In the genomic region with DNA sequence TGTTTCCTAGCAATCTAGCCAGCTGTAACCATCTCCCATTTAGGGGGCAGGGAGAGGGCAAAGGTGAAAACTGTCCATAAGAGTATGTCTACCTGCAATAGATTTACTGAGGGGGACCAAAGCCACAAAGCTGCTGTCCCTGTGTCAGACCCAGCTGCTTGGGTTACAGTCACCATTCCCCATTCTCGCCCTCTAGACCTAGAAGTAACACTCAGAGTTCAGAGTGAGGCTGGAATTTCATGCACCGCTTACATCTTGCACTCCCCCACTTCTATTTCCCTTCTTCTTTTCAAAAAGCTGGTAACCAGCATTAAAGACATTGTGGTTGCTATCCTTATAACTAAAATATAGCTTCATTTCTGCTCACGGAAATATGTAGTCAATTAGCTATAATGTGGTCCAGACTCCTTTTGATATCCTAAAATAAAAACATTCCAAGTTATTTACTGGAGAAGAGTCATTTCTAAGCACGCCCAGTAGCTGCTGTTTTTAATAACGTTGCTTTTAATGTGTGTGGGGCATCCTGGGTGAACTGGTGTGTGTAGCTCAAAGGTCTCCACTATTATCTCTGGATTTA, we compare ENCODE assay signal across 13 mouse cellular contexts.
"Had no signal": no experiment of that assay in that cellular context is flagged by ENCODE, and none has a peak within 500 bp of the region (broad histone marks: within the 10 kb centered on the region; RNA-seq: fewer than 3 reads in every experiment).

No protein-coding gene starts in this region.

- H3K4me1 ChIP-seq: limb, embryonic 13.5 days; liver, embryonic 12.5 days; midbrain, embryonic 10.5 days had no signal

- ATAC-seq: liver, embryonic 12.5 days had no signal

- H3K9me3 ChIP-seq: liver, embryonic 12.5 days had no signal

- H3K36me3 ChIP-seq: limb, embryonic 13.5 days; liver, embryonic 12.5 days; midbrain, embryonic 10.5 days had no signal

- H3K27ac ChIP-seq: limb, embryonic 13.5 days; liver, embryonic 12.5 days; midbrain, embryonic 10.5 days had no signal

- DNase-seq: kidney, adult 8-10 months; kidney, postnatal 25 days; layer of hippocampus, adult 9-11 months; lung, embryonic 14.5 days; lung, postnatal 10 days; lung, postnatal 4 days; midbrain, embryonic 14.5 days; thymus, adult 18-20 months; thymus, postnatal 14 days had no signal

- H3K27me3 ChIP-seq: limb, embryonic 13.5 days; liver, embryonic 12.5 days had no signal

- H3K4me2 ChIP-seq: limb, embryonic 13.5 days; liver, embryonic 12.5 days; lung, embryonic 14.5 days had no signal

- H3K4me3 ChIP-seq: limb, embryonic 13.5 days; liver, embryonic 12.5 days; midbrain, embryonic 10.5 days; myocyte had no signal

- H3K9ac ChIP-seq: limb, embryonic 13.5 days; liver, embryonic 12.5 days; lung, embryonic 14.5 days had no signal
